Mouse (Mus musculus) kidney, embryonic 16.5 days (tissue): ENCODE data around the gene Klf3. TPM values are rescaled to one million over a fixed set of nuclear protein-coding genes. Genes with fewer than 3 reads are reported as not detected.
A peak's percentile ranks its signal among the peaks of the same experiment; 100 is the strongest.

Experiments used
- ATAC-seq: fragments of 200-750 bp; cut with Nextera tagmentation; 2 replicates; pipeline ENCODE4 v1.8.0; 2017; ENCODE audit warnings: moderate TSS enrichment; ENCODE audit not compliant: low FRiP score, low TSS enrichment
- H3K27ac ChIP-seq: fragments of 300-500 bp; sonication (generic); 2 replicates; pipeline ENCODE4 v1.5.1; 2014; ENCODE audit warnings: low read length
- H3K27me3 ChIP-seq: fragments of 300-500 bp; sonication (generic); 2 replicates; pipeline ENCODE4 v1.6.1; 2014; ENCODE audit warnings: low read length, control low read depth, mixed read lengths; ENCODE audit not compliant: insufficient read depth
- H3K36me3 ChIP-seq: fragments of 300-500 bp; sonication (generic); 2 replicates; pipeline ENCODE4 v1.6.1; 2014; ENCODE audit warnings: low read length, control low read depth, mixed read lengths; ENCODE audit not compliant: insufficient read depth
- H3K4me1 ChIP-seq: fragments of 300-500 bp; sonication (generic); 2 replicates; pipeline ENCODE4 v1.6.1; 2014; ENCODE audit warnings: low read length, control low read depth, mixed read lengths; ENCODE audit not compliant: insufficient read depth
- H3K4me2 ChIP-seq: fragments of 300-500 bp; sonication (generic); replicated peaks from 2 replicates; pipeline ENCODE4 v1.6.1; 2014; ENCODE audit warnings: low read depth, low read length
- H3K4me3 ChIP-seq: fragments of 300-500 bp; sonication (generic); 2 replicates; pipeline ENCODE4 v1.5.1; 2014; ENCODE audit warnings: mild to moderate bottlenecking, low read length
- H3K9ac ChIP-seq: fragments of 300-500 bp; sonication (generic); replicated peaks from 2 replicates; pipeline ENCODE4 v1.6.1; 2014; ENCODE audit warnings: low read length
- H3K9me3 ChIP-seq: fragments of 300-500 bp; sonication (generic); 2 replicates; pipeline ENCODE4 v1.6.1; 2016; ENCODE audit warnings: low read length, control low read depth
- WGBS: fragments of 180-500 bp; shearing (Covaris S2); extraction: QIAGEN DNeasy Blood & Tissue Kit; methylation state at CpG from one replicate; pipeline ENCODE4 v1.1.7; 2014; 5-methylcytosine and 5-hydroxymethylcytosine counted together
- polyA plus RNA-seq: library from polyadenylated mRNA; unstranded; fragments of >200 nt; fragmentation: Nextera tagmentation; extraction: Ambion mirVana; gene quantifications from 2 replicates; pipeline ENCODE4 v1.2.1, GENCODE M21; 2015

Klf3 gene
- polyA plus RNA-seq, 1 experiment from 2014 or later = 49.7 TPM

DNA sequence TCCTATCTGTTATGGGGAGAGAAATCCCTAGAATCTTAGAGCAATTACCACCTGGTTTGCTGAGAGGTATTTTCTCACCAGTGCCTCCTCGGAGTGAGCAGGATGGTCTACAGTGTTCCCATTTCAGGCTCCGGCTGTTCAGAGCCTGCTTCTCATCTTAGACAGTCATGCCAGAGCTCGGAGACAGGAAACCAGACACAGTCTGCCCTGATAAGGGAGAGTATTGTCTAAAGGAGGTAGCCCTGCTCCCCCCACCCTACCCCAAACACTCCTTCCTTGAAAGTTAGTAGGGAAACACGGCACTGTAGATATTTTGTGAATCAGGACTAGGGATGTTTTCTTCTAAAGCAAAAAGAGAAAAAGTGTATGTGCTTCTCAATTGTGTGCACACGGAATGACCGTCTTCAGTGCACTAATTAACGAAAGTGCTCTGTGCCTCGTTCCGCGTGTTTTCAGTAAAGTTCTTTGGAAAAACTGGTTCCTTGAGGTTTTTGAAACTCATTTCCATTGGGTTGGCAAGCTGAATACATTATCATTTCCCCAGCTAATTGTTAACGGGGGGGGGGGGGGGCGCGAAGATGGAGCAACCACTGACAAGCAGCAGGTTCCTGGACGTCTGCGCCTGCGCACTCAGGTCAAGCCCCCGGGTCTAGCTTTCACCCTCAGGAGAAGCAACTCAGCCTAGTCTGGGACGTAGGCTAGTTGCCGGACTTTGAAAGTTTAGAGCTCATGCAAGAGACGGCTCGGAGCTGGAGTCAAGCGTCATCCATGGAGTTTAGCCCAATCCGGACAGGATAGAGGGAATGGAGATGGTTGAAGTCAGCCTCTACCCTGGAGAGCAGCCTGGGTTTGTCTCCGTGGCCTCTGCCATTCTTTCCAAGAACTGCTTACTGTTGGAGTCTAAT is 5.2 kb downstream of the Klf3 start:
- H3K4me2 ChIP-seq = peak overlapping the region; percentile 42
- H3K4me3 ChIP-seq = peak overlapping the region; percentile 21
- no peaks in the 10 kb centered on the region for H3K9me3 ChIP-seq
- peaks cover 82% of the 10 kb centered on the region for H3K4me1 ChIP-seq
- H3K9ac ChIP-seq = peak overlapping the region; percentile 67
- ATAC-seq = no peak
- peak overlapping the region; percentile 94 for H3K27ac ChIP-seq
- 50% methylated on average over 24 of the region's 24 CpGs for WGBS
- peaks cover 3% of the 10 kb centered on the region for H3K36me3 ChIP-seq
- no peaks in the 10 kb centered on the region for H3K27me3 ChIP-seq

DNA sequence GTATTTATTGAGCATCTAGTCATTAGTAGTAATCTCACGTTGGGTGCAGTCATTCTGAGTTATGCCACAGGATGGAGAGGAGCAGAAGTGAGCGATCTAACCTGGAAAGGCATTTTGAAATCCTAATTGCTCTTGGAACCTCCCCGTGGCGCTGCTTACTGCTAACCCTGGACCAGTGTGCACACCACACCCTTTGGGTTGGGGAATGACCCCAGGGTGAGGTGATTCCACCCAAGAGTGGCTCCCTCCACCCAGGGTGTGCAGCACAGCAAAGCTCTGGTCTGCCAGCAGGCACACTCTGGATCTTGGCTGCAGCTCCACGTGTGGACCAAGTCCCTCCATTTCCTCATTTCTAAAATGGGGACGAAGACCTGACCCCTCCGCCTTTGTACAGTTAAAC is 6.1 kb downstream of the Klf3 start:
- peak overlapping the region; percentile 94; the same call in 1 of the 2 replicates for H3K27ac ChIP-seq
- H3K36me3 ChIP-seq = peaks cover 3% of the 10 kb centered on the region
- WGBS = 73% methylated on average over 7 of the region's 7 CpGs
- H3K4me2 ChIP-seq = peak overlapping the region; percentile 42
- H3K4me1 ChIP-seq = peaks cover 90% of the 10 kb centered on the region
- ATAC-seq = no peak
- no peaks in the 10 kb centered on the region for H3K27me3 ChIP-seq
- peak overlapping the region; percentile 23; the same call in 1 of the 2 replicates for H3K9ac ChIP-seq
- H3K4me3 ChIP-seq = no peak overlapping the region
- no peaks in the 10 kb centered on the region for H3K9me3 ChIP-seq

DNA sequence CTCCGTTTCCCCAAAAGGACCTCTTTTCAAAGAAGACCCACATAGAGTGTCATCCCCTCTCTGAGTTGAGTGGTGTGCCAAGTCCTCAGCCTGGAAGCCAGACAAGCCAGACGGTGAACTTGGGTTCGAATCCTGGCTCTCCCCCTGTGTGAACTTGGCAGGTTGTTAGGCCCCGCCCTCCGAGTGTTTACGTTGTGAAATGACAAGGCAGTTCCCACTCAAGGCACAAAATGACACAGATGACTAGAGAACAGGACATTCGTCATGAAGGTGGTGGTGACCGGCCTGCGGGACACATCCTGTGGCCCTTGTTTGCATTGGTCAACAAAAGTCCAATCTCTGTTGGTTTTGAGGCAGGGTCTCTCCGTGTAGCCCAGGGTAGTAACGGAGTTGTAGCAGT is 6.7 kb downstream of the Klf3 start:
- Histone ChIP-seq H3K4me1 (peaks cover 93% of the 10 kb centered on the region), H3K36me3 (peaks cover 3% of the 10 kb centered on the region), H3K9me3 (no peaks in the 10 kb centered on the region), H3K27ac (peak overlapping the region; percentile 94), H3K27me3 (no peaks in the 10 kb centered on the region), H3K9ac (no peak overlapping the region), H3K4me3 (no peak overlapping the region), H3K4me2 (peak overlapping the region; percentile 41; the same call in 1 of the 2 replicates)
- ATAC-seq = no peak
- WGBS = 87% methylated on average over 11 of the region's 11 CpGs

DNA sequence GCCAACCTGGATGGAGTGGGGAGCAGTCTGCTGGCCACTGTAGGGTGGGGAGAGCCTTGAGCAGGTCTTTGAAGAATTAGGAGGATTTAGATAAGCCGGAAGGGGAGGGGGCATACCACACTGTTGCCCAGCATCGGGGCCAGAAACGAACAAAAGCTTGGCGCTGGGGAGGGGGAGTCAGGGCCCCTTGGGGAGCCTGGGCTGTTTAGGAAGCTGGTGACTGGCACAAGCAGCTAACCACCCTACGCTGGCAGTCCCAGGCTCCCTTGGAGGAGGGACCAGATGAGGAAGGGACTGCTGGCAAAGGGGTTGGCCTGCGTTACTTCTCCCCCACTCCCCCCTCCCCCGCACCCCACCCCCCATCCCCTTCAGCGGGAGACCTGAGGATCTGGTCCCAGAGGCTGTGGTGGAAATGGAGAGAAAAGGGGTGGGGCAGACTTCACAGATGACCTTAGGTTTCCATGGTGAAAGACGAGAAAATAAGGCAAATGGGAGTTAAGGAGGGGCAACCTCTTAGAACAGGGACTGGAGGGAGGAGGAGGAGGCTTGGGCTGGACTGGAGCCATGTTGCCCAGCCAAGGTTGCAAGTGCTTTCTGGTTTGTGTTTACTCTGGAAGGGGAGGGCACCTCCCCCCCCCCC is 7.8 kb downstream of the Klf3 start:
- Histone ChIP-seq H3K36me3 (peaks cover 3% of the 10 kb centered on the region), H3K27me3 (no peaks in the 10 kb centered on the region), H3K4me2 (peak overlapping the region; percentile 41), H3K4me1 (peaks cover 91% of the 10 kb centered on the region), H3K4me3 (peak overlapping the region; percentile 13; the same call in 1 of the 2 replicates), H3K27ac (peak overlapping the region; percentile 94), H3K9me3 (no peaks in the 10 kb centered on the region), H3K9ac (peak overlapping the region; percentile 38)
- ATAC-seq = peak; percentile 52
- WGBS = 6% methylated on average over 9 of the region's 9 CpGs

DNA sequence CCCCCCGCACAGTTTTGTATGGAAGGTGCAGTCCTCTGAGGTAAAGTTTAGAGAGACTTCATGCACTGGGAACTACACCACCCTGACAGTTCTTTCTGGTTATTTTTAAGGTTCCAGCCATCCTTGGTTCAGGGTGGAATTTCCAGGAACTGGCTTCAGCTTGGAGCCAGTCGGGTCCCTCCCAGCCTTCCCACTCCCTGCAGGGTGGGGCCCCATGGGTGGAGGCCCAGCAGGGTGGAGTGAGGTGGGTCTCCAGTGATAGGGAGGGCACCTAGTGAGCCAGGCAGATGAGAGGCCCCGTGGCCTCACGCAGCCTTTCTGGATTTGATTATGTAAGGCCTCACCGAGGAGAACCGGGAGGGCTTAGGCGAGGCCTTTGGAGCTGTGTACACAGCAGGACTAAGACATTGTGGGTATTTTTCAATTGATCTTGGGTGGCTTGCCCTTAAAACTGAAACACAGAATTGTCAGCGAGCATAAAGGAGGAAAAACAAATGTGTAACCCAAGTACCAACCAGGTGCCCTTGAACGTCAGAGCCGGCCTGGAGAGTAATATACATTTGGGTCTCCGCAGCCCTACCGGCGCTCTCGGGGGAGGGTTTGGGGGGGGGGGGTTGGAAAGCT is 8.4 kb downstream of the Klf3 start:
- Histone ChIP-seq H3K36me3 (peaks cover 3% of the 10 kb centered on the region), H3K4me3 (peak overlapping the region; percentile 13), H3K27ac (peak overlapping the region; percentile 94), H3K4me2 (peak overlapping the region; percentile 41), H3K9ac (peak overlapping the region; percentile 38), H3K9me3 (no peaks in the 10 kb centered on the region), H3K27me3 (no peaks in the 10 kb centered on the region), H3K4me1 (peaks cover 92% of the 10 kb centered on the region)
- ATAC-seq = peak; percentile 62
- 7% methylated on average over 13 of the region's 14 CpGs for WGBS

DNA sequence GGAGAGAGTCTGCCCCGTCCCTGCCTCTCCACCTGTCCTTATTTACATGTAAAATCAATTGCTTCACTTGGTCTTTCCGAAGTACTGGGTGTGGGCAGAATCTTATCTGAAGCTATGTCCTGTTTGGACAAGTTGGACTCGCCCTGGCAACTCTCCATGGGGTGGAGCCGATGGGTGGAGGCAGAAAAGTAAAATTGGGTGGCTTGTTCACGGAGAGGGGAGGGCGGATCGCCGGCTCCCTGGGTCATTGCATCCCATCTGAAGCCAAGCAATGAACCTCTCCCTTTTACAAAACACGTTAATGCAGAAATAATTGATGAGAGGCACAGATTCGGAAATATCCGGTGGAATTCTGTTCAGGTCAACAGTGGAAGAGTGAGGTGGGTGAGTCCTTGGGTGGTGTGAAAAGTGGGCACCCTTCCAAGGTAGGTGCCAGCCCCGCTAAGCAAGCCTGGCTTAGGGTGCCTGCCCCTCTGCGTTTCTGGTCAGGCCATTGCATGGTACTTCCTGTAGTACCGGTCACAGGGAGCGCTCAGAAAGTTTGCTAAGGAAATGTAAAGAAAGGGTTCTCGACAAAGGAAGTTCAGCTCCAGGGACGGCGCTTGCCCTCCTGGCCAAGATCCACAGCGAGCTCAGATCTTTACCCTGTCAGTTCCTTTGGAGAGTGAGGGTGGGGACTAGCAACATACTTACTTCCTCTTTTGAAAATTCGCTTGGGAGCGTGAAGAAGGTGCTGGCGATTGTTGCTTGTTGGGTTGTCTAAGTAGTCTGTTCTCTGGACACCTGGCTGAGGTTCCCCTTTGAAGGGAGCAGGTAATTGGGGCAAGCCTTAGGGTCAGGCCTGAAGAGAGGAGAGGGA is 9.2 kb downstream of the Klf3 start:
- Histone ChIP-seq H3K4me2 (peak overlapping the region; percentile 41), H3K9me3 (no peaks in the 10 kb centered on the region), H3K9ac (peak overlapping the region; percentile 38), H3K4me1 (peaks cover 93% of the 10 kb centered on the region), H3K27me3 (no peaks in the 10 kb centered on the region), H3K36me3 (peaks cover 5% of the 10 kb centered on the region), H3K27ac (peak overlapping the region; percentile 94), H3K4me3 (peak overlapping the region; percentile 13)
- WGBS = 7% methylated on average over 22 of the region's 22 CpGs
- ATAC-seq = peak; percentile 27; the same call in 1 of the 2 replicates

DNA sequence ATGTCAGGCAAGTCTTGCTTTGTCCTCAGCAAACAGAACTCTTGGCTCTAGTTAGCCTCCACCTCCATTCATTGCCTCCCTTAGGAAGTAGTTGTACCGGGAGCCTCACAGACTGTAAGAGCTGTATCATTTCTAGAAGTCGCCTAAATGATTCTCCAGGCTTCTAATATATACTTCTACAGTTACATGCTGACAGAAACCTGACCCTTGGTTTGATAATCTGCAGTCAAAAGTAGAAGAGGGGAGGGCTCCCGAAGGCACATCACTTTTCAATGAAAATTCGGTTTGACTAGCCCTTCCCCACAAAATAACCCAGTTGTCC is 9.8 kb downstream of the Klf3 start:
- 16% methylated on average over 4 of the region's 4 CpGs for WGBS
- H3K4me1 ChIP-seq = peaks cover 91% of the 10 kb centered on the region
- no peaks in the 10 kb centered on the region for H3K9me3 ChIP-seq
- H3K9ac ChIP-seq = peak overlapping the region; percentile 38
- H3K27me3 ChIP-seq = no peaks in the 10 kb centered on the region
- H3K27ac ChIP-seq = peak overlapping the region; percentile 94
- peaks cover 8% of the 10 kb centered on the region for H3K36me3 ChIP-seq
- peak overlapping the region; percentile 13 for H3K4me3 ChIP-seq
- peak overlapping the region; percentile 41 for H3K4me2 ChIP-seq
- ATAC-seq = no peak

DNA sequence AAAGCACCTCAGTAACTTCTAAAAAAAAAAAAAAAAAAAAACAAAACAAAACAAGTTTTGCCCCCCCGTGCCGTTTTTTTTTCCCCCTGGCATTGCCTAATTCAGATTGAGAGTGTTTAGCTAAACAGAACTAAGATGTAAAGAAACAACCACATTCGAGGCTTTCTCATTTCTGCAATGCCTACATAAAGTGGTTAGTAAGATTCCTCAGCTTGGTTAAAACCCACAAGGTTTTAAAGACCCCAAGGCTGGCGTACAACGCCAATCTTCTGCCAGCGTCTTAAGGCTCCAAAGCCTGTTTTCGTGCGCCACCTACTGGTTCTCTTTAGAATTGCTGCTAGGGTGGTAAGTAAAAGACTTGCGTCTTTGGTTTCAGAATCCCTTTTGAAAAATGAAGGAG is 10.2 kb downstream of the Klf3 start:
- H3K4me3 ChIP-seq = no peak overlapping the region
- no peak overlapping the region for H3K9ac ChIP-seq
- no peaks in the 10 kb centered on the region for H3K27me3 ChIP-seq
- H3K27ac ChIP-seq = peak overlapping the region; percentile 94; the same call in 1 of the 2 replicates
- H3K4me2 ChIP-seq = peak overlapping the region; percentile 41
- 6% methylated on average over 9 of the region's 9 CpGs for WGBS
- H3K36me3 ChIP-seq = peaks cover 11% of the 10 kb centered on the region
- ATAC-seq = no peak
- H3K9me3 ChIP-seq = no peaks in the 10 kb centered on the region
- peaks cover 90% of the 10 kb centered on the region for H3K4me1 ChIP-seq

DNA sequence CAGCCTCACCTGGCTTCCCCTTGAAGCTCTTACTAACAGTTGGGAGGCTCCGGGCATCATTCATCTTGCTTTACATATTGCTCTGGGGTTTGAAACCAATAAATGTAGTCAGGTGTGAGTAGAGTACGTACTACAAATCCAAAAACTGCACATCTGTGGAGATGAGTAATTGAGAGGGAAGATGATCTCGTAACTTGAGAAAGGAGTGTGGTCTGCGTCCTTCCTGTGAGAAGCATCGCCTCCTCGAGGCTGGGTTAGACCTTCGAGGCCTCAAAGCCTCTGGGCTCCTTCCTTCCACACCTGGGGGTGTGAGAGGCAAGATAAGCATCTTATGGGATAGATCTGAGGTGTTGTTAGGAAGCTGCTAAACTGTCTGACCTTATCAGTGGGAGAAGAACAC is 11.2 kb downstream of the Klf3 start:
- peaks cover 80% of the 10 kb centered on the region for H3K4me1 ChIP-seq
- no peaks in the 10 kb centered on the region for H3K27me3 ChIP-seq
- no peak overlapping the region for H3K4me3 ChIP-seq
- no peak for ATAC-seq
- no peak overlapping the region for H3K4me2 ChIP-seq
- 61% methylated on average over 7 of the region's 7 CpGs for WGBS
- H3K36me3 ChIP-seq = peaks cover 17% of the 10 kb centered on the region
- no peaks in the 10 kb centered on the region for H3K9me3 ChIP-seq
- H3K9ac ChIP-seq = no peak overlapping the region
- H3K27ac ChIP-seq = no peak overlapping the region
